Mouse (Mus musculus): ENCODE results near the gene Ftsj3. TPM values are rescaled to one million over a fixed set of nuclear protein-coding genes. Genes with fewer than 3 reads are reported as not detected.
"Not testable (repeated sequence)": the region's sequence is repeated elsewhere in the genome, so short reads cannot be mapped to it uniquely, and the experiment has no call there.

Ftsj3 gene
- polyA plus RNA-seq, 1 experiment from 2014 or later, result 61.2 TPM

- H3K9me3 ChIP-seq, result no peaks in the 10 kb centered on the region
- H3K4me2 ChIP-seq, result no peak overlapping the region
- 94% methylated on average over 19 of the region's 19 CpGs for WGBS
- H3K27ac ChIP-seq, result no peak overlapping the region
- H3K27me3 ChIP-seq, result no peaks in the 10 kb centered on the region
- no peak overlapping the region for H3K9ac ChIP-seq (replicated peaks)
- no peak overlapping the region for H3K4me3 ChIP-seq (replicated peaks)
- no peak for ATAC-seq (ENCODE audit: insufficient number of reproducible peaks, insufficient read depth, low FRiP score, low TSS enrichment, low read depth)
- no peaks in the 10 kb centered on the region for H3K4me1 ChIP-seq (replicated peaks)
- H3K36me3 ChIP-seq, result peaks cover 88% of the 10 kb centered on the region
Measured at GRCm38 (mm10) chr11:106201337-106202122, 54.3 kb downstream of the Ftsj3 start.

DNA sequence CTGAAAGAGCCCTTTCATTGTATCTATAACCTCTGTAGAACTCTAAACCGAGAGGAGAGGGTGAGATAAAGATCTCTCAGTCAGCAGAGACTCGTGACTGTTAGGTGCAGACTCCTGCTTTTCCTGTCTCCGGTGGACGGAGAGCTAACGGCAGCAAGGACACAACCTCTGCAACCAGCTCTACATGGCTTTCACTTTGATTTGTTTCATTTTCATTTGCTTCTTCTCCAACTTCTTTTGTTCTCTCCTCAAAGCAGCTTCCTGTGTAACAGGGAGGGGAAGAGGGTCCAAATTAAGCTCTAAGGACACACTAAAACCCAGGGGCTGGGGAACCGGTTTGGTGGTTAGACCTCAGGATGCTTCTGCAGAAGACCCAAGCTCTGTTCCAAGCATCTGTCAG is 55.1 kb downstream of the Ftsj3 start:
- no peak overlapping the region for H3K4me2 ChIP-seq
- H3K4me3 ChIP-seq (replicated peaks), result no peak overlapping the region
- H3K27me3 ChIP-seq, result no peaks in the 10 kb centered on the region
- no peak overlapping the region for H3K9ac ChIP-seq (replicated peaks)
- no peaks in the 10 kb centered on the region for H3K9me3 ChIP-seq
- no peaks in the 10 kb centered on the region for H3K4me1 ChIP-seq (replicated peaks)
- peaks cover 86% of the 10 kb centered on the region for H3K36me3 ChIP-seq
- ATAC-seq (ENCODE audit: insufficient number of reproducible peaks, insufficient read depth, low FRiP score, low TSS enrichment, low read depth), result no peak
- 81% methylated on average over 6 of the region's 6 CpGs for WGBS
- no peak overlapping the region for H3K27ac ChIP-seq

DNA sequence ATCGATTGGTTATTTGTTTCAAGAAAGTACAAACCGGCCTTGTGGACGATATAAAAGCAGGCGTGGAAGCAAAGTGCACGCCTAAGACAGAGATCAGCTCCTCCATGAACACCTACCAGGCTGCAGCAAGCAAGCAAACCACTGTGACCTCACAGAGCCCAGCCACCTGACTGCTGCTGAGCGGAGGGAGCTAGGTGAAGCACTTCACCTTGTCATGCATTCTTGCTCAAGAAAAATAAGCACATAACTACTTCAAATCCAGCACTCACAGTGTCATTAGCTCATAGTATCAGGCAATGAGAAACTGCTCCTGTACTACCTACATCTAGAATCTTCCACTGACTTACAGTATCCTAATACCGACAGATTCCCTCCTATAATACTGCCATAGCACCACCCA is 55.9 kb downstream of the Ftsj3 start:
- H3K9ac ChIP-seq (replicated peaks); H3K4me1 ChIP-seq (replicated peaks); H3K9me3 ChIP-seq; H3K4me3 ChIP-seq (replicated peaks); H3K4me2 ChIP-seq; H3K27ac ChIP-seq; H3K27me3 ChIP-seq; ATAC-seq (ENCODE audit: insufficient number of reproducible peaks, insufficient read depth, low FRiP score, low TSS enrichment, low read depth): not testable (repeated sequence)
- peaks cover 81% of the 10 kb centered on the region for H3K36me3 ChIP-seq
- WGBS, result 94% methylated on average over 7 of the region's 7 CpGs

Other genes starting within 250 kb of the Ftsj3 start
- gene Kcnh6, start 248.0 kb downstream of the Ftsj3 start, polyA plus RNA-seq (2016; fragmentation: Nextera tagmentation; extraction: Ambion mirVana), result 0.24 and 0.36 TPM in 2 replicates
- gene Dcaf7, start 219.2 kb downstream of the Ftsj3 start, polyA plus RNA-seq (2016; fragmentation: Nextera tagmentation; extraction: Ambion mirVana), result 85.4 and 91.5 TPM in 2 replicates
- gene Taco1, start 190.0 kb downstream of the Ftsj3 start, polyA plus RNA-seq (2016; fragmentation: Nextera tagmentation; extraction: Ambion mirVana), result 9.0 and 10.9 TPM in 2 replicates
- 27.3 and 35.1 TPM in 2 replicates for gene Map3k3, start 171.5 kb downstream of the Ftsj3 start, polyA plus RNA-seq (2016; fragmentation: Nextera tagmentation; extraction: Ambion mirVana)
- not detected in 2 replicates for gene Gm10840, start 95.2 kb downstream of the Ftsj3 start, polyA plus RNA-seq (2016; fragmentation: Nextera tagmentation; extraction: Ambion mirVana)
- gene Limd2, start 95.2 kb downstream of the Ftsj3 start, polyA plus RNA-seq (2016; fragmentation: Nextera tagmentation; extraction: Ambion mirVana), result 508 and 509 TPM in 2 replicates
- gene Strada, start 53.9 kb downstream of the Ftsj3 start, polyA plus RNA-seq (2016; fragmentation: Nextera tagmentation; extraction: Ambion mirVana), result 31.1 and 33.2 TPM in 2 replicates
- gene Ccdc47, start 39.7 kb downstream of the Ftsj3 start, polyA plus RNA-seq (2016; fragmentation: Nextera tagmentation; extraction: Ambion mirVana), result 73.9 and 78.5 TPM in 2 replicates
- 107 and 111 TPM in 2 replicates for gene Ddx42, start 39.2 kb downstream of the Ftsj3 start, polyA plus RNA-seq (2016; fragmentation: Nextera tagmentation; extraction: Ambion mirVana)
- gene Psmc5, start 75 bp upstream of the Ftsj3 start, polyA plus RNA-seq (2016; fragmentation: Nextera tagmentation; extraction: Ambion mirVana), result 352 and 355 TPM in 2 replicates
- gene Smarcd2, start 16.9 kb upstream of the Ftsj3 start, polyA plus RNA-seq (2016; fragmentation: Nextera tagmentation; extraction: Ambion mirVana), result 102 and 104 TPM in 2 replicates
- gene Tcam1, start 20.6 kb upstream of the Ftsj3 start, polyA plus RNA-seq (2016; fragmentation: Nextera tagmentation; extraction: Ambion mirVana), result 0.30 and 0.37 TPM in 2 replicates
- not detected in 2 replicates for gene Gh, start 45.8 kb upstream of the Ftsj3 start, polyA plus RNA-seq (2016; fragmentation: Nextera tagmentation; extraction: Ambion mirVana)
- 1.3 and 1.8 TPM in 2 replicates for gene Cd79b, start 58.7 kb upstream of the Ftsj3 start, polyA plus RNA-seq (2016; fragmentation: Nextera tagmentation; extraction: Ambion mirVana)
- 0.25 and 0.51 TPM in 2 replicates for gene Scn4a, start 97.2 kb upstream of the Ftsj3 start, polyA plus RNA-seq (2016; fragmentation: Nextera tagmentation; extraction: Ambion mirVana)
- gene Prr29, start 109.4 kb upstream of the Ftsj3 start, polyA plus RNA-seq (2016; fragmentation: Nextera tagmentation; extraction: Ambion mirVana), result not detected in 2 replicates
- gene Icam2, start 132.0 kb upstream of the Ftsj3 start, polyA plus RNA-seq (2016; fragmentation: Nextera tagmentation; extraction: Ambion mirVana), result 17.8 and 27.9 TPM in 2 replicates
- gene Ern1, start 231.8 kb upstream of the Ftsj3 start, polyA plus RNA-seq (2016; fragmentation: Nextera tagmentation; extraction: Ambion mirVana), result 7.9 and 8.3 TPM in 2 replicates